Mouse (Mus musculus): ENCODE measurements around the gene Tub.

- TF ChIP-seq CTCF (IDR thresholded peaks at IDR 0.05; ENCODE audit: insufficient read depth, low read length) (no peak), POLR2A (IDR thresholded peaks at IDR 0.05; ENCODE audit: borderline replicate concordance, extremely low read depth, low read depth, low read length) (no peak)
Measured at GRCm38 (mm10) chr7:108934836-108935235, 15.3 kb upstream of the Tub start.

Data from lung, adult 2 months (tissue).